7 mouse cellular contexts compared by ENCODE assay signal in genomic region chr15:98952751-98953400, GRCm38 (mm10). TPM values are rescaled to one million over a fixed set of nuclear protein-coding genes. Genes with fewer than 3 reads are reported as not detected.
A peak's percentile ranks its signal among the peaks of the same experiment; 100 is the strongest.
DNase-seq lines count a peak whose midpoint lies in the region; ATAC-seq and TF ChIP-seq lines count a peak whose summit lies in the region.

No protein-coding gene starts in this region.

- peak overlapping the region; percentile 76 for H3K4me3 ChIP-seq in G1E (ENCODE audit: low read depth, low read length)
- H3K4me3 ChIP-seq in forebrain, embryonic 13.5 days, result peak overlapping the region; percentile 93
- H3K4me3 ChIP-seq in hindbrain, embryonic 11.5 days (ENCODE audit: low read depth, low read length), result peak overlapping the region; percentile 72
- peak overlapping the region; percentile 83 for H3K4me3 ChIP-seq in limb, embryonic 15.5 days
- H3K4me3 ChIP-seq in midbrain, embryonic 13.5 days (replicated peaks), result peak overlapping the region; percentile 96
- H3K4me3 ChIP-seq in testis, adult 2 months (ENCODE audit: control insufficient read depth, low read depth, low read length), result peak overlapping the region; percentile 89

- TF ChIP-seq CTCF in G1E (IDR thresholded peaks at IDR 0.05; ENCODE audit: low read depth, low read length), result no peak
- 0 out of 2 replicates have a peak, but pooled peaks have one; percentile 4 for TF ChIP-seq CTCF in testis, adult 2 months (IDR thresholded peaks at IDR 0.05; ENCODE audit: control insufficient read depth, insufficient read depth, insufficient replicate concordance, low read depth, low read length)

- H3K27ac ChIP-seq in forebrain, embryonic 13.5 days, result peak overlapping the region; percentile 100
- peak overlapping the region; percentile 98 for H3K27ac ChIP-seq in hindbrain, embryonic 11.5 days (ENCODE audit: low read depth, low read length)
- H3K27ac ChIP-seq in limb, embryonic 15.5 days, result peak overlapping the region; percentile 98
- peak overlapping the region; percentile 100 for H3K27ac ChIP-seq in midbrain, embryonic 13.5 days
- peak overlapping the region; percentile 88 for H3K27ac ChIP-seq in testis, adult 2 months (ENCODE audit: control insufficient read depth, insufficient read depth, low read depth, low read length)

- H3K9me3 ChIP-seq in G1E (replicated peaks), result no peaks in the 10 kb centered on the region
- H3K9me3 ChIP-seq in forebrain, embryonic 13.5 days (replicated peaks), result no peaks in the 10 kb centered on the region
- H3K9me3 ChIP-seq in hindbrain, embryonic 11.5 days (ENCODE audit: control insufficient read depth, low read length), result no peaks in the 10 kb centered on the region
- H3K9me3 ChIP-seq in limb, embryonic 15.5 days, result no peaks in the 10 kb centered on the region
- H3K9me3 ChIP-seq in midbrain, embryonic 13.5 days, result no peaks in the 10 kb centered on the region

- peak; percentile 64 for DNase-seq in G1E (ENCODE audit: low spot score)
- peak; percentile 84 for DNase-seq in adrenal gland, adult 2 months
- DNase-seq in hindbrain, embryonic 11.5 days (ENCODE audit: low spot score), result peak; percentile 83

- H3K9ac ChIP-seq in forebrain, embryonic 13.5 days, result peak overlapping the region; percentile 100
- peak overlapping the region; percentile 97 for H3K9ac ChIP-seq in hindbrain, embryonic 11.5 days (ENCODE audit: low read depth, low read length)
- H3K9ac ChIP-seq in limb, embryonic 15.5 days, result peak overlapping the region; percentile 95
- peak overlapping the region; percentile 100 for H3K9ac ChIP-seq in midbrain, embryonic 13.5 days (replicated peaks)

- no peak for TF ChIP-seq POLR2A in testis, adult 2 months (IDR thresholded peaks at IDR 0.05; ENCODE audit: control insufficient read depth, low read depth, low read length)

- WGBS in forebrain, embryonic 13.5 days, result under 1% methylated on average over 41 of the region's 41 CpGs
- under 1% methylated on average over 39 of the region's 41 CpGs for WGBS in hindbrain, embryonic 11.5 days
- WGBS in limb, embryonic 15.5 days, result under 1% methylated on average over 41 of the region's 41 CpGs
- under 1% methylated on average over 41 of the region's 41 CpGs for WGBS in midbrain, embryonic 13.5 days

- H3K36me3 ChIP-seq in G1E (replicated peaks), result no peaks in the 10 kb centered on the region
- H3K36me3 ChIP-seq in forebrain, embryonic 13.5 days (ENCODE audit: poor library complexity, severe bottlenecking), result peaks cover 17% of the 10 kb centered on the region
- H3K36me3 ChIP-seq in hindbrain, embryonic 11.5 days (ENCODE audit: control insufficient read depth, insufficient read depth, low read length), result no peaks in the 10 kb centered on the region
- H3K36me3 ChIP-seq in limb, embryonic 15.5 days, result peaks cover 9% of the 10 kb centered on the region; the same call in 1 of the 2 replicates
- H3K36me3 ChIP-seq in midbrain, embryonic 13.5 days, result peaks cover 14% of the 10 kb centered on the region
- no peaks in the 10 kb centered on the region for H3K36me3 ChIP-seq in testis, adult 2 months (ENCODE audit: control insufficient read depth, insufficient read depth, low read length)

- peaks cover 17% of the 10 kb centered on the region for H3K4me1 ChIP-seq in G1E (ENCODE audit: insufficient read depth, low read depth, low read length)
- peaks cover 45% of the 10 kb centered on the region for H3K4me1 ChIP-seq in forebrain, embryonic 13.5 days
- no peaks in the 10 kb centered on the region; the same call in 1 of the 2 replicates for H3K4me1 ChIP-seq in hindbrain, embryonic 11.5 days (replicated peaks; ENCODE audit: control insufficient read depth, insufficient read depth, low read length)
- H3K4me1 ChIP-seq in limb, embryonic 15.5 days, result peaks cover 16% of the 10 kb centered on the region
- H3K4me1 ChIP-seq in midbrain, embryonic 13.5 days (replicated peaks), result peaks cover 35% of the 10 kb centered on the region
- peaks cover 2% of the 10 kb centered on the region for H3K4me1 ChIP-seq in testis, adult 2 months (ENCODE audit: control insufficient read depth, insufficient read depth, low read length)

- peak overlapping the region; percentile 77 for H3K4me2 ChIP-seq in forebrain, embryonic 13.5 days
- 0 out of 2 replicates have a peak overlapping the region, but pooled peaks have one; percentile 15 for H3K4me2 ChIP-seq in hindbrain, embryonic 11.5 days (replicated peaks; ENCODE audit: low read depth, low read length)
- H3K4me2 ChIP-seq in limb, embryonic 15.5 days, result peak overlapping the region; percentile 55
- H3K4me2 ChIP-seq in midbrain, embryonic 13.5 days (replicated peaks), result 0 out of 2 replicates have a peak overlapping the region, but pooled peaks have one; percentile 17

- H3K27me3 ChIP-seq in G1E (ENCODE audit: insufficient read depth, low read length), result peaks cover 16% of the 10 kb centered on the region
- no peaks in the 10 kb centered on the region for H3K27me3 ChIP-seq in forebrain, embryonic 13.5 days
- no peaks in the 10 kb centered on the region for H3K27me3 ChIP-seq in hindbrain, embryonic 11.5 days (ENCODE audit: control insufficient read depth, insufficient read depth, low read length)
- no peaks in the 10 kb centered on the region for H3K27me3 ChIP-seq in limb, embryonic 15.5 days
- H3K27me3 ChIP-seq in midbrain, embryonic 13.5 days, result no peaks in the 10 kb centered on the region
- H3K27me3 ChIP-seq in testis, adult 2 months (ENCODE audit: control insufficient read depth, insufficient read depth, low read length), result no peaks in the 10 kb centered on the region

- ATAC-seq in G1E (ENCODE audit: extremely low read depth, insufficient number of reproducible peaks, low FRiP score, poor library complexity, severe bottlenecking), result 0 out of 2 replicates have a peak, but pooled peaks have one; percentile 15
- ATAC-seq in forebrain, embryonic 13.5 days, result peak; percentile 48
- ATAC-seq in hindbrain, embryonic 11.5 days (ENCODE audit: low FRiP score), result peak; percentile 63
- ATAC-seq in limb, embryonic 15.5 days (ENCODE audit: insufficient number of reproducible peaks, low FRiP score, low TSS enrichment, low read depth), result peak; percentile 70
- ATAC-seq in midbrain, embryonic 13.5 days, result peak; percentile 73

RNA-seq across cellular contexts. Expression of gene Gm49450, which starts 0.5 kb away (rescaled TPM):
- total RNA-seq in G1E (2014; fragmentation: Nextera tagmentation) (not detected in 2 replicates), G1E (2017) (not detected in 2 replicates)
- polyA plus RNA-seq in G1E (2012), result not detected in 2 replicates
- total RNA-seq in adrenal gland, adult 2 months (2021), result 10 to 100 TPM in 1 of 2 experiments, not detected in 1; 10.9 TPM
- polyA plus RNA-seq in adrenal gland, adult 2 months (2012; rRNA removed), result 49.5 and 126 TPM in 2 replicates
- polyA plus RNA-seq in forebrain, embryonic 13.5 days (2015; fragmentation: Nextera tagmentation; extraction: Ambion mirVana), result not detected in 2 replicates
- polyA plus RNA-seq in hindbrain, embryonic 11.5 days (2014; fragmentation: Nextera tagmentation; extraction: Ambion mirVana), result not detected in 2 replicates
- not detected in 2 replicates for polyA plus RNA-seq in limb, embryonic 15.5 days (2015; fragmentation: Nextera tagmentation; extraction: Ambion mirVana)
- polyA plus RNA-seq in midbrain, embryonic 13.5 days (2015; fragmentation: Nextera tagmentation; extraction: Ambion mirVana), result not detected in 2 replicates
- 2.3 and 2.4 TPM in 2 replicates for polyA plus RNA-seq in testis, adult 2 months (2012; rRNA removed)

RNA-seq across cellular contexts. Expression of gene Tuba1a, which starts 0.6 kb away (rescaled TPM):
- total RNA-seq in G1E (2014; fragmentation: Nextera tagmentation) (11.6 and 22.3 TPM in 2 replicates), G1E (2017) (35.9 and 52.0 TPM in 2 replicates)
- polyA plus RNA-seq in G1E (2012), result 1.4 and 3.3 TPM in 2 replicates
- 100 to 1,000 TPM in 1 of 2 experiments, 10 to 100 TPM in 1; 63.2 to 125 TPM for total RNA-seq in adrenal gland, adult 2 months (2021)
- polyA plus RNA-seq in adrenal gland, adult 2 months (2012; rRNA removed), result 128 and 133 TPM in 2 replicates
- polyA plus RNA-seq in forebrain, embryonic 13.5 days (2015; fragmentation: Nextera tagmentation; extraction: Ambion mirVana), result 10,586 and 11,102 TPM in 2 replicates
- polyA plus RNA-seq in hindbrain, embryonic 11.5 days (2014; fragmentation: Nextera tagmentation; extraction: Ambion mirVana), result 8,897 and 9,833 TPM in 2 replicates
- 1,206 and 1,410 TPM in 2 replicates for polyA plus RNA-seq in limb, embryonic 15.5 days (2015; fragmentation: Nextera tagmentation; extraction: Ambion mirVana)
- 15,883 and 15,999 TPM in 2 replicates for polyA plus RNA-seq in midbrain, embryonic 13.5 days (2015; fragmentation: Nextera tagmentation; extraction: Ambion mirVana)
- 77.2 and 93.1 TPM in 2 replicates for polyA plus RNA-seq in testis, adult 2 months (2012; rRNA removed)

RNA-seq across cellular contexts. Expression of gene Tuba1b, which starts 18.5 kb away (rescaled TPM):
- total RNA-seq in G1E (2014; fragmentation: Nextera tagmentation), result 1,654 and 1,866 TPM in 2 replicates
- 717 and 929 TPM in 2 replicates for total RNA-seq in G1E (2017)
- polyA plus RNA-seq in G1E (2012), result 255 and 384 TPM in 2 replicates
- total RNA-seq in adrenal gland, adult 2 months (2021), result 100 to 1,000 TPM; 235 to 261 TPM
- 616 and 725 TPM in 2 replicates for polyA plus RNA-seq in adrenal gland, adult 2 months (2012; rRNA removed)
- 1,607 and 1,715 TPM in 2 replicates for polyA plus RNA-seq in forebrain, embryonic 13.5 days (2015; fragmentation: Nextera tagmentation; extraction: Ambion mirVana)
- polyA plus RNA-seq in hindbrain, embryonic 11.5 days (2014; fragmentation: Nextera tagmentation; extraction: Ambion mirVana), result 1,792 and 1,905 TPM in 2 replicates
- 1,374 and 1,490 TPM in 2 replicates for polyA plus RNA-seq in limb, embryonic 15.5 days (2015; fragmentation: Nextera tagmentation; extraction: Ambion mirVana)
- 1,161 and 1,231 TPM in 2 replicates for polyA plus RNA-seq in midbrain, embryonic 13.5 days (2015; fragmentation: Nextera tagmentation; extraction: Ambion mirVana)
- 124 and 148 TPM in 2 replicates for polyA plus RNA-seq in testis, adult 2 months (2012; rRNA removed)

RNA-seq across cellular contexts. Expression of gene Lmbr1l, which starts 34.8 kb away (rescaled TPM):
- total RNA-seq in G1E (2014; fragmentation: Nextera tagmentation), result 10.9 and 17.1 TPM in 2 replicates
- total RNA-seq in G1E (2017), result 4.5 and 7.4 TPM in 2 replicates
- 9.6 and 9.7 TPM in 2 replicates for polyA plus RNA-seq in G1E (2012)
- total RNA-seq in adrenal gland, adult 2 months (2021), result 10 to 100 TPM; 11.5 to 14.2 TPM
- 36.3 and 58.5 TPM in 2 replicates for polyA plus RNA-seq in adrenal gland, adult 2 months (2012; rRNA removed)
- 39.8 and 47.1 TPM in 2 replicates for polyA plus RNA-seq in forebrain, embryonic 13.5 days (2015; fragmentation: Nextera tagmentation; extraction: Ambion mirVana)
- polyA plus RNA-seq in hindbrain, embryonic 11.5 days (2014; fragmentation: Nextera tagmentation; extraction: Ambion mirVana), result 9.4 and 13.4 TPM in 2 replicates
- 19.7 and 21.8 TPM in 2 replicates for polyA plus RNA-seq in limb, embryonic 15.5 days (2015; fragmentation: Nextera tagmentation; extraction: Ambion mirVana)
- polyA plus RNA-seq in midbrain, embryonic 13.5 days (2015; fragmentation: Nextera tagmentation; extraction: Ambion mirVana), result 40.7 and 50.1 TPM in 2 replicates
- polyA plus RNA-seq in testis, adult 2 months (2012; rRNA removed), result 478 and 581 TPM in 2 replicates

RNA-seq across cellular contexts. Expression of gene Dhh, which starts 54.5 kb away (rescaled TPM):
- total RNA-seq in G1E (2014; fragmentation: Nextera tagmentation), result not detected in 2 replicates
- total RNA-seq in G1E (2017), result 0.05 and 0.06 TPM in 2 replicates
- not detected in 2 replicates for polyA plus RNA-seq in G1E (2012)
- 1 to 10 TPM; 2.3 to 3.5 TPM for total RNA-seq in adrenal gland, adult 2 months (2021)
- 3.1 and 3.8 TPM in 2 replicates for polyA plus RNA-seq in adrenal gland, adult 2 months (2012; rRNA removed)
- 0.22 and 0.28 TPM in 2 replicates for polyA plus RNA-seq in forebrain, embryonic 13.5 days (2015; fragmentation: Nextera tagmentation; extraction: Ambion mirVana)
- polyA plus RNA-seq in hindbrain, embryonic 11.5 days (2014; fragmentation: Nextera tagmentation; extraction: Ambion mirVana), result 0.56 and 0.68 TPM in 2 replicates
- polyA plus RNA-seq in limb, embryonic 15.5 days (2015; fragmentation: Nextera tagmentation; extraction: Ambion mirVana), result 1.8 and 2.7 TPM in 2 replicates
- 0.48 and 0.82 TPM in 2 replicates for polyA plus RNA-seq in midbrain, embryonic 13.5 days (2015; fragmentation: Nextera tagmentation; extraction: Ambion mirVana)
- polyA plus RNA-seq in testis, adult 2 months (2012; rRNA removed), result 9.4 and 10.8 TPM in 2 replicates

Comparison
In these comparisons a context has a peak if more than half of its experiments do, and no peak if none do; other contexts are left out.
1. Peak in every context shown above with its lines: DNase-seq, ATAC-seq, H3K4me3 ChIP-seq and H3K27ac ChIP-seq.
2. ATAC-seq: peak in every context shown above with its lines; median percentile 73 in midbrain, embryonic 13.5 days; 70 in limb, embryonic 15.5 days; 63 in hindbrain, embryonic 11.5 days; 48 in forebrain, embryonic 13.5 days; 15 in G1E.
3. H3K4me2 ChIP-seq: peak in every context shown above with its lines; median percentile 77 in forebrain, embryonic 13.5 days; 55 in limb, embryonic 15.5 days; 17 in midbrain, embryonic 13.5 days; 15 in hindbrain, embryonic 11.5 days.
4. RNA of gene Gm49450, which starts 0.5 kb away (polyA plus RNA-seq): 49.5 to 126 TPM in adrenal gland, adult 2 months; 2.3 to 2.4 TPM in testis, adult 2 months, not detected in G1E, not detected in forebrain, embryonic 13.5 days, not detected in hindbrain, embryonic 11.5 days, not detected in limb, embryonic 15.5 days and not detected in midbrain, embryonic 13.5 days; every median in the first group is over 10 times any median in the second.
5. RNA of gene Tuba1a, which starts 0.6 kb away (polyA plus RNA-seq): 15,883 to 15,999 TPM in midbrain, embryonic 13.5 days, 10,586 to 11,102 TPM in forebrain, embryonic 13.5 days, 8,897 to 9,833 TPM in hindbrain, embryonic 11.5 days, 1,206 to 1,410 TPM in limb, embryonic 15.5 days, 128 to 133 TPM in adrenal gland, adult 2 months and 77.2 to 93.1 TPM in testis, adult 2 months; 1.4 to 3.3 TPM in G1E; every median in the first group is over 10 times any median in the second.